Mouse (Mus musculus) G1E-ER4 (cell line): Measurements from ENCODE around the gene Hcn2. TPM values are rescaled to one million over a fixed set of nuclear protein-coding genes. Genes with fewer than 3 reads are reported as not detected.

Source experiments
- GATA1 ChIP-seq: IDR thresholded peaks from one replicate; pipeline ENCODE4 v1.8.0; 2012; ENCODE audit warnings: low read length, inconsistent platforms
- polyA plus RNA-seq: library from polyadenylated mRNA; stranded (reverse); fragments of >175 nt; gene quantifications from 2 replicates; pipeline ENCODE4 v1.2.3, GENCODE M21; 2012

Hcn2 gene
- polyA plus RNA-seq, 1 experiment: 0.78 TPM

DNA sequence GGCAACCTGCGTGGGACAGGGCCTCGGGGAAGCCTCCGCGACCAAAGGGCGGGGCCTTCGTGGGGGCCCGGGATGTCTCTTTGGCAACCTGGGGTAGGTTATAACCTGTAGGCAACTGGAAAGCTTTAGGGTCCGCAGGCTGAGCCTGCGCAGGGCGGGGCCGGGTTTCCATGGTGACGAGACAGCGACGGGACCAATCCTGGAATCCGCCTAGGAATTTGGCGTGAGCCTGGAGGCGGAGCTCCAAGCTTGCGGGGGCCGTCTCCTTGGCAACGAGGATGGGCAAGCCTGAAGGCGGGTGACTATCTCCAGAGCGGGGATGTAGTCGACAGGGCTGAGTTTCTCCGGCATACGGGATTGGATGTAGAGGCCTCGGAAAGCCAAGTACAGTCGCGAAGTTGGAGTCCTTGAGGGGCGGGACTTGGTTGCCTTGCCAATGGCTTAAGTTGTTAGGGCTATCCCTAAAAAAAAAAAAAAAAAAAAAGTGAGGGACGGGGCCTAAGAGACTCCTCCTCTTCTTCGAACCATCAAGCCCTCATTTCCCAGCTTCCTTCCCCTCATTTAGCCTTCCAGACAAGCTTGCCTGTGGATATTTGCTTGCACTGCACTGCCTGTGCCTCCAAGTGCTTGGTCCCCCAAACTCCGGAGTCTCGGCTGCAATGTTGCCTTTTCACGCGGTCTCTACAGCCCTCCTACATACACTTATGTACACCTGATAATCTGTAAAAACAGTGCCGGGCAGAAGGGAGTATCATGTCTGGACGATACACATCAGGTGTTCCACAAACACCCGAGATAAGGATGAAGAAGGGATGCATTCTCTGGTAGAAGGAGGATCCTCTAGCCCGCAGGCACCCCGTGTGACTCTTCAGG, 51.2 kb downstream of the Hcn2 start:
- TF ChIP-seq GATA1: no peak

DNA sequence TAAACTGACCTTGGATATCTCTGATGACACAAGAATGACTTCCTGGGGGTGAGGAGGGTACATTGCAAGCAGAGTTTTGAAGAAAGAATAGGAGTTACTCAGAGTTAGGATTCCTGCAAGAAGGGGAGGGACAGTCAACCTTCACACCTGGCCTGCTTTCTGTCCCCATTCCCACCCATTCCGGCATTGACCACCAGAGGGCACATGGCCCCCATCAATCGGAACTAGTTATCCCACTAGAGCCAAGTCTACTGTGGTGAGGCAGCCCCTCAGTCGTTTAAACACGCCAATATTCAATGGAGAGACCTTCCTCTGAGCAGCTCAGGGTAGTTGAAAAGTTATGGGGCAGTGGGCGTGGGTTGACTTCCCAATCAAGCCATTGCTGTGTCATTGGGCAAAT, 52.0 kb downstream of the Hcn2 start:
- TF ChIP-seq GATA1: no peak

GRCm38 (mm10) chr10:79769329-79769728, 52.9 kb downstream of the Hcn2 start:
- TF ChIP-seq GATA1: no peak

- no peak for TF ChIP-seq GATA1
Measured at GRCm38 (mm10) chr10:79772320-79772719, 55.9 kb downstream of the Hcn2 start.

GRCm38 (mm10) chr10:79773208-79773607, 56.8 kb downstream of the Hcn2 start:
- TF ChIP-seq GATA1: no peak

GRCm38 (mm10) chr10:79774486-79775279, 58.2 kb downstream of the Hcn2 start:
- TF ChIP-seq GATA1: no peak

DNA sequence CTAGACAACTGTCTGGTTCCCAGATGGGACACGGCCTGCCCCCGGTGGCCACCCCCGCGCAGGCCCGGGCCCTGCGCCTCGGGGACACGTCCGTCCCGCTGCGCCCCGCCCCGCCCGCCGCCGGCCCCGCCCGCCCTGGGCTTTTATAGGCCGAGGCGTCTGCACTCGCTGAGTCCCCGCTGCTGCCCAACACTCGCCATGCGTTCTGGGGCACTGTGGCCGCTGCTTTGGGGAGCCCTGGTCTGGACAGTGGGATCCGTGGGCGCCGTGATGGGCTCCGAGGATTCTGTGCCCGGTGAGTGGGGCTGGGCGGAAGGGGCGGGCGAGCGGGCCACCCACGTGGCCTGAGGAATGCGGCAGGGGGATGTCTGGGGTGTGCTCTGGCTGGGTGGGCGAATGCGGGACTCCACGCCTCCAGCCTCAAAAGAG, 60.7 kb downstream of the Hcn2 start, which contains the start of gene Fstl3:
Fstl3 (plus strand) TSS at position 170 of the 429 bp plus-strand sequence.
- TF ChIP-seq GATA1: no peak

DNA sequence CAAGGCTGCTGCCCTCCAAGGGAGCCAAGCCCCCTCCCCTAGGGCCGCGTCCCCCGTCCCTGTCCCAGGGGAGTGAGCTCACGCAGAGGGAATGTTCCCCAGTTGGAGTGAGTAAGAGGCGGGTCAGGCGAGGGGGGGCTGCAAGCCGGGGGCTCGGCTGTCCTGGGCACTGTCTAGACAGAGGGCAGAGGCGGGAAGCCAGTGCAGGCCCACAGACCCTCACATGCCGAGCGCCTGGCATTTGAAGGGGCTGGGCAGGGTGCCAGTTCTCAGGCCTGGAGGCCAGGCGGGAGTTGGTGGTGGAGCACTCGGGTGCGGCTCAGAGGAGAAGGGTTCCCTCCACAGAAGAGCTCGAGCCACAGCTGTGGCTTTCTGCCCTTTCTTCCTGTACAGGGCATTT, 61.6 kb downstream of the Hcn2 start:
- no peak for TF ChIP-seq GATA1

- no peak for TF ChIP-seq GATA1
Measured at GRCm38 (mm10) chr10:79779193-79779592, 62.8 kb downstream of the Hcn2 start.

- TF ChIP-seq GATA1: no peak
Measured at GRCm38 (mm10) chr10:79779784-79780663, 63.6 kb downstream of the Hcn2 start.

- no peak for TF ChIP-seq GATA1
Measured at GRCm38 (mm10) chr10:79780664-79781015, 64.2 kb downstream of the Hcn2 start.

GRCm38 (mm10) chr10:79781139-79781538, 64.7 kb downstream of the Hcn2 start:
- no peak for TF ChIP-seq GATA1

GRCm38 (mm10) chr10:79781956-79782355, 65.5 kb downstream of the Hcn2 start:
- no peak for TF ChIP-seq GATA1

DNA sequence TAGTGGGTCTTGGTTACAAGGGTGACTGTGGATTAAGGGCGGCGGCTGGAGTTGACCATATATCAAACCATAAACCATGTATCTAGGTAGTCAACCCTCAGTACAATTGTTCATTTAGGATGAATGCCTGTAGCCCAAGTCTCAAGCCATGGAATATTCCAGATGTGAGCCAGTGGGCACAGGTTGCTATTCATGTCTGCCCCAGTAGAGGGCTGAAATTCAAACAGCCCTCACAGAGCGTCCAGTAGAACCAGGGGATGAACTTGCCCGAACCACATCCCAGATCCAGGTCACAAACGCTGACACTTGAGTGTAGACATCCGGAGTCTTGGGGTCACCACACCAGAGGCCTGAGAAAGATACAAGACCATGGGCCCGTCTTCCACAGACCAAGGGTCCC, 66.6 kb downstream of the Hcn2 start:
- no peak for TF ChIP-seq GATA1
